ENCODE assay signal across 25 mouse cellular contexts in the genomic region with DNA sequence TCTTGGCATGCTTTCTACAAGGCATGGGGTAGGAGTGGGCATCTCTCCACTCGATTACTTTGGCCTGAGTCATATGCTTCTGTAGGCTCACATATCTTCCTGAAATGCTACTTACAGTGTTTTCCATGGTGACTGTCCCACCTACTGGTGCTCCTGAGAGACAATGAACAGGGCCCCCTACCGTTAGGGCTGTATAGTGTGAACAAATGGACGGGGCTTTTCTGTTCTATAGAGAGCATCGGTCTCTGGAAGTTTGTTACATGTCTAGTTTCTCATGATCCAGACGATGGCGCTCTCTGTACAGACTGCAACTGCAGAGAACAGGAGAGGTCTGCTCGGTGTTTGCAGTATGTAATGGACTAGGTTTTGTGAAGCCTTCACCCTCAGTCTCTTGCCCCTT. TPM values are rescaled to one million over a fixed set of nuclear protein-coding genes. Genes with fewer than 3 reads are reported as not detected.
DNase-seq lines count a peak whose midpoint lies in the region; ATAC-seq and TF ChIP-seq lines count a peak whose summit lies in the region.
"Had no signal": no experiment of that assay in that cellular context is flagged by ENCODE, and none has a peak within 500 bp of the region (broad histone marks: within the 10 kb centered on the region; RNA-seq: fewer than 3 reads in every experiment).

No protein-coding gene starts in this region.

- no peak for ATAC-seq in hindbrain, postnatal 0 days
- ATAC-seq: lung, postnatal 0 days; midbrain, embryonic 13.5 days had no signal

- WGBS in hindbrain, postnatal 0 days, result 63% methylated on average over 7 of the region's 7 CpGs
- 78% methylated on average over 7 of the region's 7 CpGs for WGBS in hindbrain, embryonic 10.5 days

- H3K36me3 ChIP-seq in hindbrain, postnatal 0 days (ENCODE audit: insufficient read depth, low read length), result no peaks in the 10 kb centered on the region
- H3K36me3 ChIP-seq in hindbrain, embryonic 10.5 days, result no peaks in the 10 kb centered on the region
- H3K36me3 ChIP-seq: embryonic facial prominence, embryonic 12.5 days; hindbrain, embryonic 13.5 days; limb, embryonic 15.5 days; liver, embryonic 15.5 days; midbrain, embryonic 13.5 days had no signal

- DNase-seq in hindbrain, postnatal 0 days (ENCODE audit: low spot score), result no peak
- DNase-seq in hindbrain, embryonic 10.5 days (ENCODE audit: low spot score), result no peak
- DNase-seq in lung, postnatal 36 days, result peak; percentile 4
- DNase-seq in lung, postnatal 10 days, result no peak
- DNase-seq in ZHBTc4 (ENCODE audit: low read depth, low spot score), result peak; percentile 71
- no peak for DNase-seq in retina, postnatal 1 day
- DNase-seq in adrenal gland, adult (ENCODE audit: inconsistent age in 2 of 2, low spot score in 1 of 2), result no peak
- DNase-seq: adrenal gland, adult 8-10 months; cerebellum, adult 18-20 months; cerebellum, postnatal 14 days; heart, postnatal 14 days; kidney, postnatal 36 days; right cerebral cortex, postnatal 25 days; spleen, adult 18-20 months had no signal

- H3K9me3 ChIP-seq in hindbrain, postnatal 0 days (ENCODE audit: low read length), result no peaks in the 10 kb centered on the region
- no peaks in the 10 kb centered on the region for H3K9me3 ChIP-seq in hindbrain, embryonic 10.5 days
- H3K9me3 ChIP-seq: embryonic facial prominence, embryonic 12.5 days; hindbrain, embryonic 13.5 days; limb, embryonic 15.5 days; liver, embryonic 15.5 days; midbrain, embryonic 13.5 days had no signal

- no peak overlapping the region for H3K9ac ChIP-seq in hindbrain, postnatal 0 days (replicated peaks; ENCODE audit: low read length)
- H3K9ac ChIP-seq: embryonic facial prominence, embryonic 12.5 days; hindbrain, embryonic 13.5 days; limb, embryonic 15.5 days; liver, embryonic 15.5 days; midbrain, embryonic 13.5 days had no signal

- no peak overlapping the region for H3K4me3 ChIP-seq in hindbrain, postnatal 0 days (ENCODE audit: low read length)
- no peak overlapping the region for H3K4me3 ChIP-seq in hindbrain, embryonic 10.5 days
- H3K4me3 ChIP-seq: embryonic facial prominence, embryonic 12.5 days; hindbrain, embryonic 13.5 days; limb, embryonic 15.5 days; liver, embryonic 15.5 days; midbrain, embryonic 13.5 days had no signal

- no peaks in the 10 kb centered on the region for H3K27me3 ChIP-seq in hindbrain, postnatal 0 days (ENCODE audit: insufficient read depth, low read length)
- no peaks in the 10 kb centered on the region for H3K27me3 ChIP-seq in hindbrain, embryonic 10.5 days (ENCODE audit: insufficient read depth, poor library complexity, severe bottlenecking)
- H3K27me3 ChIP-seq: embryonic facial prominence, embryonic 12.5 days; hindbrain, embryonic 13.5 days; limb, embryonic 15.5 days; liver, embryonic 15.5 days; midbrain, embryonic 13.5 days had no signal

- no peaks in the 10 kb centered on the region for H3K4me1 ChIP-seq in hindbrain, postnatal 0 days (ENCODE audit: insufficient read depth, low read length)
- peaks cover 5% of the 10 kb centered on the region; the same call in 1 of the 2 replicates for H3K4me1 ChIP-seq in hindbrain, embryonic 10.5 days (replicated peaks)
- H3K4me1 ChIP-seq: liver, embryonic 15.5 days; midbrain, embryonic 13.5 days had no signal

- no peak overlapping the region for H3K4me2 ChIP-seq in hindbrain, postnatal 0 days (ENCODE audit: low read depth, low read length)
- H3K4me2 ChIP-seq: embryonic facial prominence, embryonic 12.5 days; heart, embryonic 11.5 days; hindbrain, embryonic 13.5 days; limb, embryonic 15.5 days; liver, embryonic 15.5 days; midbrain, embryonic 13.5 days had no signal

- peak; percentile 15 for TF ChIP-seq CTCF in hindbrain, postnatal 0 days (IDR thresholded peaks at IDR 0.05; ENCODE audit: low read depth)

- H3K27ac ChIP-seq in hindbrain, postnatal 0 days, result no peak overlapping the region
- H3K27ac ChIP-seq in hindbrain, embryonic 10.5 days, result no peak overlapping the region
- H3K27ac ChIP-seq: embryonic facial prominence, embryonic 12.5 days; hindbrain, embryonic 13.5 days; limb, embryonic 15.5 days; liver, embryonic 15.5 days; midbrain, embryonic 13.5 days had no signal

RNA-seq across cellular contexts. Expression of gene D930020B18Rik, which starts 46.1 kb away (rescaled TPM):
- 0.11 and 0.26 TPM in 2 replicates for total RNA-seq in hindbrain, postnatal 0 days (2014; rRNA removed)
- 0.25 and 0.39 TPM in 2 replicates for polyA plus RNA-seq in hindbrain, postnatal 0 days (2015; fragmentation: Nextera tagmentation; extraction: Ambion mirVana)
- 0.11 TPM in 1 of 2 replicates, not detected in the other for polyA plus RNA-seq in hindbrain, embryonic 10.5 days (2016; fragmentation: Nextera tagmentation; extraction: Ambion mirVana)
- total RNA-seq: adrenal gland, adult 8-10 months; gastrocnemius, postnatal 4 days; heart, postnatal 14 days; megakaryocyte, adult 5-6 weeks; monocyte, adult 5-6 weeks had no signal
- polyA plus RNA-seq: heart, embryonic 11.5 days; liver, embryonic 15.5 days; neural tube, embryonic 11.5 days had no signal

RNA-seq across cellular contexts. Expression of gene BC048403, which starts 52.2 kb away (rescaled TPM):
- total RNA-seq in hindbrain, postnatal 0 days (2014; rRNA removed), result 2.0 and 3.9 TPM in 2 replicates
- polyA plus RNA-seq in hindbrain, postnatal 0 days (2015; fragmentation: Nextera tagmentation; extraction: Ambion mirVana), result 1.5 and 1.9 TPM in 2 replicates
- polyA plus RNA-seq in hindbrain, embryonic 10.5 days (2016; fragmentation: Nextera tagmentation; extraction: Ambion mirVana), result 2.5 and 3.0 TPM in 2 replicates

Comparison
In these comparisons a context has a peak if more than half of its experiments do, and no peak if none do; other contexts are left out.
1. DNase-seq: peak in lung, postnatal 36 days (single experiment) and ZHBTc4 (single experiment); none in hindbrain, postnatal 0 days (single experiment), hindbrain, embryonic 10.5 days (single experiment), lung, postnatal 10 days (single experiment), retina, postnatal 1 day (single experiment) and adrenal gland, adult (0 of 2).